Mouse (Mus musculus) layer of hippocampus, postnatal 25 days (tissue): ENCODE measurements at regions not wholly inside any gene's neighbourhood (a gene's known extent, or its start where the extent isn't known, plus 50 kb on each side); places are given as distances from the start of the nearest gene placed in this dataset.
A peak's percentile ranks its signal among the peaks of the same experiment; 100 is the strongest.

Experiments used
- DNase-seq, 2 experiments: peaks; one replicate each; pipeline ENCODE4 v3.0.0; 2022; ENCODE audit warnings: mixed read lengths in 2 of 2, low spot score in 1 of 2; ENCODE audit errors: extremely low spot score in 1 of 2

DNA sequence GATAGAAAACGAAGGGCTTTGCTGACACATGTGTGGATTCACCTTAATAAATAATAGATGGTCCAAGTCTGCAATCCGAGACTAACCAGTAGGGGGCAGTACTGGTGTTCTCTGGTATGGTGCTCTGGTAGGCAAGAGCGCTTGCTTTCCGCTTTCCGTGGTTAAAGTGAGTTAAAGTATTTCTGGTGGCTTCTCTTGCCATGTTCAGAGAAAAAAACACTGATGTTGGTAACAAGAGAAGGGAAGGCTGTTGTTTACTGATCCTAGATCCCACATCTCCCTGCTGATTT lies 203.9 kb downstream of the Lrig3 start:
- peak in 1 of 2 experiments; percentile 38 for DNase-seq

DNA sequence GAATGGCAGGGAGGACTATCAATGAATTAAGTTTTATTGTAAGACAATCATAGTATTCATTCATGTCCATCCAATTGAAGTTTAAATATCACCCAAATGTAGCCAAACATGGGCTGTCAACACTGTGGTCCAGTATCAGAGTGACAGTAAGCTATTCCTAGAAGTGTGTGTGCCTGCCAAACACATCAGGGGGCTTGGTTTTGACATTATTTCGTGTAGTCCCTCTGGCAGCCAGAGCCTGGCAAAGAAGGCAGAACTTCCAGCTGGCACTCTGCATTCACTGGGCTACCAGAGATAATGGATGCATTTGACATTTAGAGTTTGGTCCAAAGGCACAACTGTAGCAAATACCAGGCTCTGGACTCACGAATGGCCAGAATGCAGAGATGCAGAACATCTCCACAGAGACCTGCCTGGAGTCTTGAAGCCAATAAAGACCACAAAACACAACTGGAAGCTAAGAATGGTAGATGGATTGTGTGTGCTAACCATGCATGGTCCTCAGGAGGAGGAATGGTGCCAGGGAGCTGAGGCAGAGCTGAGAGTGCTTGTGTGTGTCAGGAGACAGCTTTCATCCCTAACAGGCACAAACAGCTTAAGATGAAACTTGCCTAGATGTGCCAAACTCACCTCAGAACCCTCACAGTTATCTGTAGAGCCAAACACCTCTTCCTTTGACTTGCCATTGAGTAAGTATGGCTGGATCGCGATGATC lies 210.9 kb downstream of the Lrig3 start:
- DNase-seq: no peak

DNA sequence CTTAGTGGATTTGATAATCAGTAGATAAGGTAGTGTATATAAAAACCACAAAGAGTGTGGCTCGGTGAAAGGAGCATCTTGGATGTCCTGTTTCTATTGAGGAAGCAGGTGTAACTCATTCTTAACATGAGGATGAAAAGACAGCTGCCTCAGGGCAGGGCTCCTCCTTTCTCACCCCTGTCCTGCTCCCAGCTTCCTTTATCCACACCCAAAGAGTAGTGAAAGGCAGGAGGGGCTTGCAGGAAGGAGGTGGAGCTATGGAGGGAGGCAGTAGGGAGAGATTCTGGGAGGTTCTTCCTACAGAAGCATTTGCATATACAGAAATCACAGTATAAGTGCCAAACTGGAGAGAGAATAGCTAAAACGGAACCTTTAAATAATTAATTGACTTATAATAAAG lies 216.4 kb downstream of the Lrig3 start:
- DNase-seq: no peak

DNA sequence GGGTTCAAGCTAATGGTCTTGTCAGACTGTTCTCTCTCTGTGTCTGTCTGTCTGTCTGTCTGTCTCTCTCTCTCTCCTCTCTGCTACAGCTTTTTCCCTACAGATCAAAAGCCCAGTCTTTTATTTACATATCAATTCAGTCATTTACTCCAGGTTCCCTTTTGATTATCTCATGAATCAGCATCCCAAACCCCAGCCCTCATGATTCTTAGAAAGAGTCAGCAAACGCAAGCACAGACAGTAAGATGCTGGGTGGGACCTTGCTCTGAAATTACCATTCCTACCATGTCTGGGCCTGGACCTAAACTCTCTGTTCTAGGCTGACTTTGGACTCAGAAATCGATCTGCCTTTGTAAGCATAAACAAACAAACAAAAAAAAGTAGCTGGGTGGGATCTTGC lies 218.0 kb downstream of the Lrig3 start:
- DNase-seq: no peak

DNA sequence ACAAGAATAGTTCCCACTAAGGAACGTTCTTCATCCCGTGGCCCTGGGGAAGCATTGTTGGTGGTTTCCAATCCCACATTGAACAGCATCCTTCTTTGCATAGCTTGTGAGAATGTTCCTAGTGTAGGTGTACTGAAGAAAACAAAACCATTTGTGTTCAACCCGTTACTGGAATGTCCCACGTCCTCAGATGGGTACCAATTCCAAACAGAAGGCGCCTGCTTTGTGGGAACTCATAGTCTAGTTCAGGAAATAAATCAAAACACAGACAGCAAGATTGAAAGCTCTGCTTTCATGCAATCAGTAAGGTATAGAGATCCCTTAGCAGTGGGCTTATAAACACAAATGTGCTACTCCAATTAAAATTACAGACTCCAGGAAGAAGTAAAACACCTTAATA lies 219.4 kb downstream of the Lrig3 start:
- no peak for DNase-seq

DNA sequence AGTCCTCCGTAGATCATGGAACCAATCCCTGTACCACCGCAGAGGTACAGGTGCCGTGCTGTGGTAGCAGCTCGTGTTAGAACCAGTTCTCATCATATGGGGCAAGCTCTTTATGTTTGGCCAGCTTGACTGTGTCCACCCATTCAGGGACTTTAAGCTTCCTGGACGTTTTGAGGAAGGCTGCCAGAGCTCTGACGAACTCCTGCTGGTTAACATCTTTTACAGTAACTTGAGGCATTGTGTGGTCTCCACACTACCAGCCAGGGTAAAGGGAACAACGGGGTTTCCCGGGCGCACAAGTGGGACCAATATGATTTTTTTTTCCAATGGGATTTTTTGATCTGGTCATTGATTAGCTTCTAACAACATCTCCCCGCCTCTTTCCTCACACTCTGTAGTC lies 220.1 kb downstream of the Lrig3 start:
- DNase-seq: no peak

DNA sequence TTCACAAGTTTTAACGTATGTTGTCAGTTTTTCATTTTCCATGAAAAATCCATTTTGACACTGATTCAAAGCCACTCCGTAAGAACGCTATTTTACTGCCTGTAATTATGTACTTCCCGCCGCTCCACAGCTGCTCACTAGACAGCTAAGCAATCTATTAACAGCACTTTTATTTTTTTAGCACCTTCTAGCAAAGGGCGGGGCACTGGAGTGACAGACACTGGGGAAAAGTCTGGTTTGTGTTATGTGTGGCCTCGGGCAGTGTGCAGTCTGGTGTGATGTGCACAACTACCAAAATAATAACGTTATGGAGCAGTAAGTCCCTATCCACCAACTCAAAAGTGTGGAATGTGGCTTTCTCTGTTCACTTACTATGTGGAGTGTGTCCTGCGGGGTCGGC lies 223.0 kb downstream of the Lrig3 start:
- DNase-seq: no peak
